In the genomic region with DNA sequence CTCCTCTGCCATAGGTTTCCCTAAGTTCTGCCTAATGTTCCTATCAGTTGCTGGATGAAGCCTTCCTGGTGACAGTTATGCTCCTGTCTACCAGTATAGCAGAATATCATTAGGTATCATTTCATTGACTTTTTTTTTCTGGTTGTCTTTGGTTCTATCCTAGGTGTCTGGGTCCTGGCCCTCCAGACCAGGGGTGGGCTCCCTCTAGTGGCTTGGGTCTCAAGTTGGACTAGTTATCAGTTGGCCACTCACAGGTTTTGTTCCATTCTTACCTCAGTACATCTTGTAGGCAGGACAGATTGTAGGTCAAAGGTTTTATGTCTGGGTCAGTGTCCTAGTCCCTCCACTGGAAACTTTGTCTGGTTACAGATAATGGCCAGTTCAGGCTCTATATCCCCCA, we compare ENCODE assay signal across 10 mouse cellular contexts. TPM values are rescaled to one million over a fixed set of nuclear protein-coding genes. Genes with fewer than 3 reads are reported as not detected.
DNase-seq lines count a peak whose midpoint lies in the region; ATAC-seq and TF ChIP-seq lines count a peak whose summit lies in the region.
"Had no signal": no experiment of that assay in that cellular context is flagged by ENCODE, and none has a peak within 500 bp of the region (broad histone marks: within the 10 kb centered on the region; RNA-seq: fewer than 3 reads in every experiment).

No protein-coding gene starts in this region.

- H3K27ac ChIP-seq in MEL (ENCODE audit: control insufficient read depth, low read depth, low read length) = no peak overlapping the region
- H3K27ac ChIP-seq in liver, embryonic 14.5 days = no peak overlapping the region
- H3K27ac ChIP-seq in hindbrain, embryonic 13.5 days = no peak overlapping the region
- no peak overlapping the region for H3K27ac ChIP-seq in midbrain, embryonic 15.5 days
- no peak overlapping the region for H3K27ac ChIP-seq in midbrain, embryonic 13.5 days
- H3K27ac ChIP-seq: hindbrain, embryonic 15.5 days had no signal

- no peak for ATAC-seq in liver, embryonic 14.5 days (ENCODE audit: insufficient read depth)
- no peak for ATAC-seq in hindbrain, embryonic 13.5 days (ENCODE audit: low FRiP score)
- ATAC-seq in midbrain, embryonic 15.5 days (replicated peaks) = no peak
- ATAC-seq in midbrain, embryonic 13.5 days = no peak

- H3K4me2 ChIP-seq in liver, embryonic 14.5 days (ENCODE audit: low read depth) = no peak overlapping the region
- no peak overlapping the region for H3K4me2 ChIP-seq in hindbrain, embryonic 13.5 days
- H3K4me2 ChIP-seq in midbrain, embryonic 15.5 days = no peak overlapping the region
- no peak overlapping the region for H3K4me2 ChIP-seq in midbrain, embryonic 13.5 days (replicated peaks)
- H3K4me2 ChIP-seq: heart, embryonic 12.5 days; hindbrain, embryonic 15.5 days had no signal

- no peak for DNase-seq in lung, adult 2 months
- no peak for DNase-seq in lung, postnatal 10 days
- DNase-seq in MEL (ENCODE audit: low read depth, low spot score) = no peak
- no peak for DNase-seq in liver, embryonic 14.5 days (ENCODE audit: low read depth in 3 of 3, low spot score in 3 of 3)

- no peaks in the 10 kb centered on the region; the same call in 1 of the 2 replicates for H3K79me2 ChIP-seq in MEL (ENCODE audit: control insufficient read depth, insufficient read depth, low read length, poor library complexity)

- no peak overlapping the region for H3K4me3 ChIP-seq in lung, adult 2 months (replicated peaks; ENCODE audit: extremely low read depth, low read depth, low read length)
- H3K4me3 ChIP-seq in E14TG2a.4 (replicated peaks; ENCODE audit: low read length) = no peak overlapping the region
- no peak overlapping the region for H3K4me3 ChIP-seq in MEL (ENCODE audit: control insufficient read depth in 1 of 2, insufficient read depth in 1 of 2, low read depth in 2 of 2, low read length in 2 of 2)
- no peak overlapping the region for H3K4me3 ChIP-seq in liver, embryonic 14.5 days (ENCODE audit: insufficient read depth in 1 of 2, low read depth in 2 of 2, low read length in 2 of 2)
- no peak overlapping the region for H3K4me3 ChIP-seq in hindbrain, embryonic 13.5 days
- no peak overlapping the region for H3K4me3 ChIP-seq in midbrain, embryonic 15.5 days
- H3K4me3 ChIP-seq in midbrain, embryonic 13.5 days (replicated peaks) = no peak overlapping the region
- H3K4me3 ChIP-seq: heart, embryonic 12.5 days; hindbrain, embryonic 15.5 days had no signal

- no peak; the same call in 1 of the 2 replicates for TF ChIP-seq RAD21 in MEL (IDR thresholded peaks at IDR 0.05; ENCODE audit: low read depth, low read length)

- TF ChIP-seq CTCF in lung, adult 2 months (IDR thresholded peaks at IDR 0.05; ENCODE audit: insufficient read depth, low read length) = 0 out of 2 replicates have a peak, but pooled peaks have one; percentile 7
- TF ChIP-seq CTCF in E14TG2a.4 (conservative IDR thresholded peaks at IDR 0.05; ENCODE audit: low read length) = peak; percentile 22; the same call in 1 of the 2 replicates
- peak; percentile 7 to 41 (median 16); a peak in 3 of 6 replicates for TF ChIP-seq CTCF in MEL (IDR thresholded peaks at IDR 0.05 in 2 of 3, conservative IDR thresholded peaks at IDR 0.05 in 1 of 3; ENCODE audit: control insufficient read depth in 1 of 3, insufficient read depth in 1 of 3, low read depth in 2 of 3, low read length in 3 of 3, poor library complexity in 1 of 3, severe bottlenecking in 1 of 3)
- peak; percentile 42 for TF ChIP-seq CTCF in liver, embryonic 14.5 days (IDR thresholded peaks at IDR 0.05; ENCODE audit: low read depth)

- H3K4me1 ChIP-seq in lung, adult 2 months (ENCODE audit: control insufficient read depth, insufficient read depth, low read length) = 0 out of 2 replicates have a peak, but pooled peaks cover 2% of the 10 kb centered on the region
- no peaks in the 10 kb centered on the region for H3K4me1 ChIP-seq in E14TG2a.4 (replicated peaks; ENCODE audit: low read depth, low read length)
- H3K4me1 ChIP-seq in MEL (ENCODE audit: control insufficient read depth in 1 of 2, insufficient read depth in 2 of 2, low read length in 2 of 2) = peaks cover 0 to 12% of the 10 kb centered on the region in 2 experiments; a peak in 2 of 4 replicates
- peaks cover 10 to 12% of the 10 kb centered on the region in 2 experiments for H3K4me1 ChIP-seq in liver, embryonic 14.5 days (replicated peaks; ENCODE audit: control insufficient read depth in 2 of 2, insufficient read depth in 2 of 2, low read length in 1 of 2)
- no peaks in the 10 kb centered on the region for H3K4me1 ChIP-seq in hindbrain, embryonic 13.5 days (replicated peaks)
- no peaks in the 10 kb centered on the region for H3K4me1 ChIP-seq in midbrain, embryonic 15.5 days
- H3K4me1 ChIP-seq in midbrain, embryonic 13.5 days (replicated peaks) = no peaks in the 10 kb centered on the region
- H3K4me1 ChIP-seq: heart, embryonic 12.5 days; hindbrain, embryonic 15.5 days had no signal

- no peaks in the 10 kb centered on the region for H3K9me3 ChIP-seq in E14TG2a.4 (ENCODE audit: low read length)
- no peaks in the 10 kb centered on the region for H3K9me3 ChIP-seq in MEL (replicated peaks; ENCODE audit: insufficient read depth, low read length)
- H3K9me3 ChIP-seq in liver, embryonic 14.5 days (ENCODE audit: control insufficient read depth, low read length) = no peaks in the 10 kb centered on the region
- H3K9me3 ChIP-seq in hindbrain, embryonic 13.5 days = no peaks in the 10 kb centered on the region
- no peaks in the 10 kb centered on the region for H3K9me3 ChIP-seq in midbrain, embryonic 15.5 days
- H3K9me3 ChIP-seq in midbrain, embryonic 13.5 days = no peaks in the 10 kb centered on the region
- H3K9me3 ChIP-seq: heart, embryonic 12.5 days; hindbrain, embryonic 15.5 days had no signal

- TF ChIP-seq EP300 in MEL (IDR thresholded peaks at IDR 0.05; ENCODE audit: low read depth in 1 of 2, low read length in 2 of 2) = no peak
- no peak for TF ChIP-seq EP300 in liver, embryonic 14.5 days (IDR thresholded peaks at IDR 0.05; ENCODE audit: low read depth)

- H3K9ac ChIP-seq in MEL (ENCODE audit: control insufficient read depth, low read depth, low read length, poor library complexity, severe bottlenecking) = no peak overlapping the region
- H3K9ac ChIP-seq in liver, embryonic 14.5 days (replicated peaks) = no peak overlapping the region
- no peak overlapping the region for H3K9ac ChIP-seq in hindbrain, embryonic 13.5 days
- no peak overlapping the region for H3K9ac ChIP-seq in midbrain, embryonic 15.5 days
- H3K9ac ChIP-seq in midbrain, embryonic 13.5 days (replicated peaks) = no peak overlapping the region
- H3K9ac ChIP-seq: heart, embryonic 12.5 days; hindbrain, embryonic 15.5 days had no signal

- TF ChIP-seq POLR2A in lung, adult 2 months (IDR thresholded peaks at IDR 0.05; ENCODE audit: borderline replicate concordance, extremely low read depth, low read depth, low read length) = no peak
- TF ChIP-seq POLR2A in MEL (IDR thresholded peaks at IDR 0.05; ENCODE audit: control insufficient read depth in 1 of 2, insufficient read depth in 1 of 2, low read depth in 1 of 2, low read length in 2 of 2, poor library complexity in 1 of 2) = no peak

- no peaks in the 10 kb centered on the region for H3K36me3 ChIP-seq in E14TG2a.4 (ENCODE audit: insufficient read depth, low read length)
- peaks cover 1 to 12% of the 10 kb centered on the region in 2 experiments; a peak in 3 of 4 replicates for H3K36me3 ChIP-seq in MEL (ENCODE audit: control insufficient read depth in 1 of 2, insufficient read depth in 2 of 2, low read length in 2 of 2)
- no peaks in the 10 kb centered on the region for H3K36me3 ChIP-seq in liver, embryonic 14.5 days (replicated peaks; ENCODE audit: control insufficient read depth, insufficient read depth, low read depth)
- H3K36me3 ChIP-seq in hindbrain, embryonic 13.5 days = no peaks in the 10 kb centered on the region
- no peaks in the 10 kb centered on the region for H3K36me3 ChIP-seq in midbrain, embryonic 15.5 days (replicated peaks)
- H3K36me3 ChIP-seq in midbrain, embryonic 13.5 days = no peaks in the 10 kb centered on the region
- H3K36me3 ChIP-seq: heart, embryonic 12.5 days; hindbrain, embryonic 15.5 days had no signal

- H3K27me3 ChIP-seq in E14TG2a.4 (ENCODE audit: insufficient read depth, low read length) (no peaks in the 10 kb centered on the region), MEL (ENCODE audit: control insufficient read depth in 1 of 2, insufficient read depth in 2 of 2, low read length in 2 of 2) (no peaks in the 10 kb centered on the region)
- no peaks in the 10 kb centered on the region for H3K27me3 ChIP-seq in liver, embryonic 14.5 days (ENCODE audit: control insufficient read depth, insufficient read depth, low read length)
- no peaks in the 10 kb centered on the region for H3K27me3 ChIP-seq in hindbrain, embryonic 13.5 days
- no peaks in the 10 kb centered on the region for H3K27me3 ChIP-seq in midbrain, embryonic 15.5 days (replicated peaks)
- no peaks in the 10 kb centered on the region for H3K27me3 ChIP-seq in midbrain, embryonic 13.5 days
- H3K27me3 ChIP-seq: heart, embryonic 12.5 days; hindbrain, embryonic 15.5 days had no signal

TF ChIP-seq in MEL, 35 proteins besides CTCF, POLR2A, EP300 and RAD21 (continues in another document):
- TF ChIP-seq HCFC1 (IDR thresholded peaks at IDR 0.05; ENCODE audit: low read depth, low read length) (no peak), USF1 (IDR thresholded peaks at IDR 0.05; ENCODE audit: low read depth, low read length) (no peak), MAZ (IDR thresholded peaks at IDR 0.05; ENCODE audit: low read depth, low read length) (no peak), NELFE (IDR thresholded peaks at IDR 0.05; ENCODE audit: low read depth, low read length) (no peak), KAT2A (conservative IDR thresholded peaks at IDR 0.05; ENCODE audit: low read depth, low read length) (no peak), E2F4 (IDR thresholded peaks at IDR 0.05; ENCODE audit: borderline replicate concordance, low read depth, low read length) (no peak), ZNF384 (IDR thresholded peaks at IDR 0.05; ENCODE audit: low read depth, low read length) (no peak), NRF1 (IDR thresholded peaks at IDR 0.05; ENCODE audit: insufficient read depth, low read depth, low read length, poor library complexity, severe bottlenecking) (no peak), POLR2AphosphoS5 (IDR thresholded peaks at IDR 0.05; ENCODE audit: borderline replicate concordance, low read depth, low read length) (no peak), GABPA (IDR thresholded peaks at IDR 0.05; ENCODE audit: low read depth, low read length) (no peak)

RNA-seq across cellular contexts. Expression of gene Tab3, which starts 11.8 kb away (rescaled TPM):
- polyA plus RNA-seq in lung, adult 2 months (2012; rRNA removed) = 4.2 and 4.7 TPM in 2 replicates
- 5.2 and 7.3 TPM in 2 replicates for total RNA-seq in MEL (2012; rRNA removed)
- polyA plus RNA-seq in MEL (2012; ENCODE audit: insufficient read depth in 1 of 2, insufficient read length in 2 of 2, low read depth in 1 of 2, low replicate concordance in 2 of 2, missing spikeins in 1 of 2) = 10 to 100 TPM in 1 of 2 experiments, not detected in 1; 12.8 TPM
- 5.8 and 6.3 TPM in 2 replicates for polyA plus RNA-seq in liver, embryonic 14.5 days (2012; rRNA removed)
- 8.2 and 8.6 TPM in 2 replicates for polyA plus RNA-seq in liver, embryonic 14.5 days (2014; fragmentation: Nextera tagmentation; extraction: Ambion mirVana)
- polyA plus RNA-seq in hindbrain, embryonic 13.5 days (2015; fragmentation: Nextera tagmentation; extraction: Ambion mirVana) = 7.7 and 8.0 TPM in 2 replicates
- polyA plus RNA-seq in midbrain, embryonic 15.5 days (2015; fragmentation: Nextera tagmentation; extraction: Ambion mirVana) = 7.6 and 8.1 TPM in 2 replicates
- 6.6 TPM in 2 replicates for polyA plus RNA-seq in midbrain, embryonic 13.5 days (2015; fragmentation: Nextera tagmentation; extraction: Ambion mirVana)
